Mouse (Mus musculus) midbrain, embryonic 16.5 days (tissue): ENCODE measurements at regions not wholly inside any gene's neighbourhood (a gene's known extent, or its start where the extent isn't known, plus 50 kb on each side); places are given as distances from the start of the nearest gene placed in this dataset.
"Not testable (repeated sequence)": the region's sequence is repeated elsewhere in the genome, so short reads cannot be mapped to it uniquely, and the experiment has no call there.

Source experiments
- ATAC-seq: fragments of 200-750 bp; cut with Nextera tagmentation; 2 replicates; pipeline ENCODE4 v1.8.0; 2017; ENCODE audit warnings: moderate TSS enrichment
- H3K27ac ChIP-seq: fragments of 300-500 bp; sonication (generic); 2 replicates; pipeline ENCODE4 v1.5.1; 2014; ENCODE audit warnings: mild to moderate bottlenecking, low read length, mixed read lengths
- H3K27me3 ChIP-seq: fragments of 300-500 bp; sonication (generic); 2 replicates; pipeline ENCODE4 v1.6.1; 2014; ENCODE audit warnings: low read depth, low read length, mixed read lengths; ENCODE audit not compliant: control insufficient read depth, insufficient read depth
- H3K36me3 ChIP-seq: fragments of 300-500 bp; sonication (generic); 2 replicates; pipeline ENCODE4 v1.6.1; 2014; ENCODE audit warnings: mild to moderate bottlenecking, low read length, moderate library complexity, mixed read lengths; ENCODE audit not compliant: control insufficient read depth, insufficient read depth
- H3K4me1 ChIP-seq: fragments of 300-500 bp; sonication (generic); 2 replicates; pipeline ENCODE4 v1.6.1; 2014; ENCODE audit warnings: mild to moderate bottlenecking, low read length, mixed read lengths; ENCODE audit not compliant: control insufficient read depth, insufficient read depth
- H3K4me2 ChIP-seq: fragments of 300-500 bp; sonication (generic); 2 replicates; pipeline ENCODE4 v1.6.1; 2014; ENCODE audit warnings: mild to moderate bottlenecking, low read length, mixed read lengths
- H3K4me3 ChIP-seq: fragments of 300-500 bp; sonication (generic); 2 replicates; pipeline ENCODE4 v1.5.1; 2014; ENCODE audit warnings: low read depth, mild to moderate bottlenecking, low read length, moderate library complexity, mixed read lengths
- H3K9ac ChIP-seq: fragments of 300-500 bp; sonication (generic); 2 replicates; pipeline ENCODE4 v1.6.1; 2014; ENCODE audit warnings: low read depth, low read length, mixed read lengths
- H3K9me3 ChIP-seq: fragments of 300-500 bp; sonication (generic); replicated peaks from 2 replicates; pipeline ENCODE4 v1.6.1; 2014; ENCODE audit warnings: mild to moderate bottlenecking, low read length, mixed read lengths; ENCODE audit not compliant: control insufficient read depth, poor library complexity, severe bottlenecking
- WGBS: fragments of 180-500 bp; shearing (Covaris S2); extraction: QIAGEN DNeasy Blood & Tissue Kit; methylation state at CpG from one replicate; pipeline ENCODE4 v1.1.7; 2014; 5-methylcytosine and 5-hydroxymethylcytosine counted together

DNA sequence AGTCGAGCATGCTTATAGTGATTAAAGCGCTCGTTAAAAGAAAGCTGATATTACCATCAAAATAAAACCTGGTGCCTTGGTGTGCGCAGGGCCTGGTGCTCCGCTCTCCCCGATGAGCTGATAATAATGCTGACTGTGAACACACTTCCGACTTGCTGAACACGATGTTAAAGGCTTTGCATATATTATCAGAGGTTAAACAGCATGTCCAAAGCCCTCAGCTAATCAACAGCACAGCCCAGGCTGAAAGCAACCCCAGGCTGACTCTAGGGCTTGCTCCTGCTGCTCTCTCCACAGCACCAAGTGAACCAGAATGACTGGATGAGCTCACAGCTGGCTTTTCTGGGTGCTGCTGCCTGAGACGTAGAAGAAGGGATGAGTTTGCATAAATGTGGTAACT, 238.2 kb upstream of the 1700012A03Rik start:
- Histone ChIP-seq H3K27me3 (no peaks in the 10 kb centered on the region), H3K4me2 (no peak overlapping the region), H3K9ac (no peak overlapping the region), H3K27ac (no peak overlapping the region), H3K9me3 (no peaks in the 10 kb centered on the region), H3K36me3 (no peaks in the 10 kb centered on the region), H3K4me1 (peaks cover 3% of the 10 kb centered on the region), H3K4me3 (no peak overlapping the region)
- no peak for ATAC-seq
- 17% methylated on average over 9 of the region's 9 CpGs for WGBS

DNA sequence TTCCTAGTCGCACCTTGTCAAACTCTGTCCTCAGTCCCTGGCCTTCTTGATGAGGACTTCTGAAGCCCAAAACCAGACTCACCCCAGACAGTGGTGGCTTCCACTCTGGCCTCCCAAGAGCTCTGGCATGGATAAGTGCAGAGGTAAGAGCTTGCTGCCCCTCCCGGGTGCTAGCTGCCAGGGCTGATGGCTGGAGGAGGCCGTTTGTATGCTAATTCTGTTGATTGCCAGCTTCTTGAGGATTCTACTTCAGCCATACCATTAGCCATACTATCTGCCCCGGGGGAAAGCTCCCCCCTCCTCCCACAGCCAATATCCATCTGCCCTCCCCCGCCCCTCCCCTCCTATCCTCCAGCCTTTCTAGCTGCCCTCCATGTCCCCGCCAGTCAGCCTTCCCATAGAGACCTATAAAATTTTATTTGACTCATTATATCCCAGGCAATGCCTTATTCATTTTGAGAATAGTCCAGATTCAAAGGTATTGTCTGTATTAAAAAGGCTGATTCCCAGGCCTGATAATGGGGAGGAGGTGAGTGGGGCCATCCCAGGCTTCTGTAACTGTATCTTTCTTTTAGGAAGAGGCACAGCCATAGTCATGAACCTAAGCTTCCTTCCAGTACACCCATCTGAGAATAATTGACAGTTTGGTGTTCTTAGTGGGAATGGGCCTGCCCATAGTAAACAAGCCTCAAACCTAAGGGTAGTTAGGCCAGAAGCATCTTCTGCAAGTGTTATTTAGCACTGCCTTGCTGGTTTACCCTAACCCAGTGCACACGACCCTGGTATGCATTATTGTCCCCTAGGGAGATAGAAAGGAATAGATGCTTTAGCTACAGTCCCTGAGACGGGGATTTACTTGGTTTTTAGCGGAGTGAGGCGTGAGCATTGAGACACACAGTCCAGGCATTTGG, 239.2 kb upstream of the 1700012A03Rik start:
- Histone ChIP-seq H3K9ac (no peak overlapping the region), H3K27ac (no peak overlapping the region), H3K4me1 (peaks cover 3% of the 10 kb centered on the region), H3K9me3 (no peaks in the 10 kb centered on the region), H3K36me3 (no peaks in the 10 kb centered on the region), H3K27me3 (no peaks in the 10 kb centered on the region), H3K4me2 (no peak overlapping the region), H3K4me3 (no peak overlapping the region)
- no peak for ATAC-seq
- 44% methylated on average over 10 of the region's 10 CpGs for WGBS

DNA sequence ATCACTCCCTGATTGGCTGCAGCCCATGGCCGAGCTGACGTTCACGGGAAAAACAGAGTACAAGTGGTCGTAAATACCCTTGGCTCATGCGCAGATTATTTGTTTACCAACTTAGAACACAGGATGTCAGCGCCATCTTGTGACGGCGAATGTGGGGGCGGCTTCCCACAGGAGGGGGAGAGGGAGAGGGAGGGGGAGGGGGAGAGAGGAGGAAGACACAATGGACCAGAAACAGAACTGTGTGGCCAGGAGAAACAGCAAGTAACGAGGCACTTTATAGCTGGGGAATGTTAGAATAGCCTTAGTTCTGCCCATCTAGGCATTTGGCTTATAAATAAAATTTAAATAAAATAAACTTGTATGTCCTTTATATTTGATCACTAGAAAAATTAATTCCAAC, 240.7 kb upstream of the Podxl start:
- H3K4me3 ChIP-seq, H3K36me3 ChIP-seq, ATAC-seq, H3K27ac ChIP-seq, H3K9me3 ChIP-seq, H3K9ac ChIP-seq, H3K4me2 ChIP-seq, H3K4me1 ChIP-seq, H3K27me3 ChIP-seq: not testable (repeated sequence)
- 87% methylated on average over 4 of the region's 10 CpGs for WGBS

DNA sequence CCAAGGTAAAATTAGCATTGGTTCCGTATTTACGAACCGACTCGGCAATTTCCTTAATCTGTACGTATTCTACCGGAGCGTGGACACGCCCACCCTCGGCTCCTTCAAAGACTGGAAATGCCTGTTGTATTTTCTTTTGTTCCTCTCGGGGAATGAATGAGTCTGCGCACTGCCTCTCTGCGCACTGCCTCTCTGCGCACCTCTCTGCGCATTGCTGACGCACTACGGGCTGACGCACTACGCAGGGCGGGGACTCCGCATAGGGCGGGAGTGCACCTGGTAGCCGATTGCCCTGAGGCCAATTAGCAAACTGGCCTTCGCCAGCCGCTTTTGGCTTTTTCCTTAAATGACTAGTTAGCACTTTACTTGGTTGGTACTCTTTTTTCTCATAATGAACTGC, 239.4 kb upstream of the Podxl start:
- H3K27ac ChIP-seq, H3K4me2 ChIP-seq: not testable (repeated sequence)
- 85% methylated on average over 10 of the region's 24 CpGs for WGBS

DNA sequence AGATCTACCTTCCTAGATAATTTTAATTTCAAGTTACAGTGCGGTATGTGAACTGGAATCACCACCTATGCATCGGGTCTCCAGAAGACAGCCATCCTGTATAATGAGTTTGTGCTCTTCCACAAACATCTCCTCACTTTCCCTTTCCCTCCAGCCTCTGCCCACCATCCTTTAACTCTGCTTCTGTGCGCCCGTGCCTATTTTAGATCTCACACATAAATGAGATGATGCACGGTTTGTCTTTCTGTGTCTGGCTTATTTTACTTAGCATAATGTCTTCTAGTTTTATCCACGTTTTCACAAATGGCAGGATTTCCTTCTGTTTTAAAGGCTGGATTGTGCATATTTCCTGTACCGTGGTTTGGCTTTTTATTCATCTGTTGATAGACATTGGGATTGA, 227.8 kb upstream of the Podxl start:
- Histone ChIP-seq H3K4me1 (no peaks in the 10 kb centered on the region), H3K4me2 (no peak overlapping the region), H3K36me3 (no peaks in the 10 kb centered on the region), H3K9ac (no peak overlapping the region), H3K27ac (no peak overlapping the region), H3K9me3 (no peaks in the 10 kb centered on the region), H3K4me3 (no peak overlapping the region), H3K27me3 (no peaks in the 10 kb centered on the region)
- ATAC-seq = no peak
- WGBS = 91% methylated on average over 7 of the region's 7 CpGs

More for the DNA sequence above, 239.4 kb upstream of the Podxl start:
- H3K36me3 ChIP-seq, H3K4me3 ChIP-seq, H3K4me1 ChIP-seq, ATAC-seq, H3K9ac ChIP-seq, H3K27me3 ChIP-seq, H3K9me3 ChIP-seq: not testable (repeated sequence)

DNA sequence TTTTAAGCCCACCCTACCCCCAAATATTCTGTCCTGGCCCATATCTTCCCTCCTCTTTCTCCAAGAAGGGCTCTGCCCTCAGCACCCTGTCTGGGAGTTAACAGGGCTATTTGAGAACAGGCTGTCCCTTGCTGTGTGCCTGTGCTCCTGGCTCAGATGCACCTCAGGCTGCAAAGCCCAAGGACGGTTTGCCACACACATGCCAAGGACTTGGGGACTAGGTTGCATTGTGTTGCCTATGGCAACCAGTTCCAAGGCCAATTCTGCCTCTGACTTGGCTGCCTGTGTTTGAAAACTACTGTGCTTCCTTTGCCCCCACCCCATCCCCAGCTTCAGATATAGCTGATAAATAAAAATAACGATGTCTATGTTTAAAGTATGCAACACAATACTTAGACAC, 227.1 kb upstream of the Podxl start:
- no peaks in the 10 kb centered on the region for H3K9me3 ChIP-seq
- H3K27ac ChIP-seq = no peak overlapping the region
- H3K27me3 ChIP-seq = no peaks in the 10 kb centered on the region
- no peak overlapping the region for H3K4me3 ChIP-seq
- WGBS = 48% methylated on average over 2 of the region's 2 CpGs
- H3K9ac ChIP-seq = no peak overlapping the region
- no peak for ATAC-seq
- H3K36me3 ChIP-seq = no peaks in the 10 kb centered on the region
- H3K4me1 ChIP-seq = no peaks in the 10 kb centered on the region
- H3K4me2 ChIP-seq = no peak overlapping the region

DNA sequence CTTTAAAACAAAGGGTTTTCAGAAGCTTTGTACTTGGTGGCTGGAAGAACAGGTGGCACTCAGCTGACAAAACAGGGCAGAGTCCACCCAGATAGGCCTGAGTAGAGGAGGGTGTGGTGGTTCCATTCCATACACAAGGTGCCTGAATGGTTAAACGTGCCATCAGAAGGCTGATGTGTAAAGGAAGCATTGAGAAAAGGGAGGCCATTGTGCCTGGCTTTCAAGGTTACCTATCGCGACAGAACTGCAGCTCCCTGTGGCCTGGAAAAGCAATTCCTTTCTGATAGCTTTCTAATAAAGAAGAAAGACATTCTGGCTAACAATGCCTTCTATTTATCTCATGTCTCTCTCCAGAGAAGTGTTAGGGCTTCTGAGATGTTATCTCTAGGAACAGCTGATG, 213.1 kb upstream of the Podxl start:
- no peak overlapping the region for H3K4me2 ChIP-seq
- no peaks in the 10 kb centered on the region for H3K36me3 ChIP-seq
- no peak overlapping the region for H3K4me3 ChIP-seq
- H3K27me3 ChIP-seq = no peaks in the 10 kb centered on the region
- peaks cover 4% of the 10 kb centered on the region; the same call in 1 of the 2 replicates for H3K9me3 ChIP-seq
- WGBS = 52% methylated on average over 3 of the region's 3 CpGs
- 0 out of 2 replicates have a peak, but pooled peaks have one; percentile 32 for ATAC-seq
- H3K9ac ChIP-seq = no peak overlapping the region
- H3K27ac ChIP-seq = no peak overlapping the region
- H3K4me1 ChIP-seq = peaks cover 2% of the 10 kb centered on the region; the same call in 1 of the 2 replicates

DNA sequence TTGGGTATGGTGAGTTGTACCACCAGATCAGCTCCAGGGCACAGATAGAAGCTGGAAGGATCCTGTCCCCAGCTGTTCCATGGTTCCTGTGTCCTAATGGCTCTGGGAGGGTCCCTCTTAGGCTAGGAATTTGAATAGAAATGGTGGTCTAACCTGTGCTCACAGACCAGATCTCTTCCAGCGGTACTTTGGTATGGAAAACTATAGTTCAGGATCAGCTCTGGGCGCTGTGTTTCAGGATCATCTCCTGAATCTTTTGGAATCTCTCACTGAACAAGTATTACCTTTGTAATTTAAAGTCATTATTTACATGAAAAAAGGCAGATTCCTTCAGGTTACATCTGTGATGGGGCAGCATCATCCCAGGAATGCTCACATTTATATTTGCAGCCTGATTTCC, 208.1 kb upstream of the Podxl start:
- Histone ChIP-seq H3K27me3 (no peaks in the 10 kb centered on the region), H3K4me3 (no peak overlapping the region), H3K27ac (no peak overlapping the region), H3K36me3 (no peaks in the 10 kb centered on the region), H3K9ac (no peak overlapping the region), H3K4me1 (no peaks in the 10 kb centered on the region), H3K4me2 (no peak overlapping the region), H3K9me3 (peaks cover 4% of the 10 kb centered on the region; the same call in 1 of the 2 replicates)
- ATAC-seq = no peak
- WGBS = 82% methylated on average over 2 of the region's 2 CpGs

DNA sequence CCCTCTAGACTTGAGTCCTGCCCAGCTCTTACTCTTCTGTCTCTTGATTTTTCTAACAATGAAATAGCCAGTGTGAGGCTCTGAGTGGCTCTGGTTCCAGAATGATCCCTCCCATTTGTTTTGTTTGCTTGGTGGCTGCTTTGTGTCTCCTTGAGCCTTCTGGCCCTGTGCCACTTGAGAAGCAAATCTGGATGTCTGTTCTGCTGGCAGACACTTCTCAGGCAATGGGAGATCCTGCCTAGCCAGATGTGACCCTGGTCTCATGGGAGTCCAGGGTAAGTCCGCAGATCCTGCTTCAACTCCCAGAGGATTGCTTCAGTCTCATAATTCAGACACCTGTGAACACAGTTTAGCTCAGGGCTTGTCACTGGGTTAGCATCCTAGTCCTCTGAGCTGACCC, 181.8 kb upstream of the Podxl start:
- 55% methylated on average over 1 of the region's 1 CpGs for WGBS
- H3K27ac ChIP-seq = no peak overlapping the region
- H3K4me3 ChIP-seq = no peak overlapping the region
- H3K9ac ChIP-seq = no peak overlapping the region
- no peaks in the 10 kb centered on the region for H3K4me1 ChIP-seq
- no peaks in the 10 kb centered on the region for H3K9me3 ChIP-seq
- no peak overlapping the region for H3K4me2 ChIP-seq
- no peak for ATAC-seq
- no peaks in the 10 kb centered on the region for H3K27me3 ChIP-seq
- no peaks in the 10 kb centered on the region for H3K36me3 ChIP-seq
